Mouse (Mus musculus) C2C12 (cell line): ENCODE results near the gene Kcnma1.

Source experiments
- CTCF ChIP-seq: IDR thresholded peaks from one replicate; pipeline ENCODE4 v1.5.1; 2011; ENCODE audit not compliant: control insufficient read depth, insufficient read depth, insufficient read length
- FOSL1 ChIP-seq: IDR thresholded peaks from one replicate; pipeline ENCODE4 v1.8.0; 2011; ENCODE audit warnings: mild to moderate bottlenecking, low read length; ENCODE audit not compliant: poor library complexity, insufficient read depth, severe bottlenecking
- MAX ChIP-seq: IDR thresholded peaks from one replicate; pipeline ENCODE4 v1.6.1; 2011; ENCODE audit warnings: mild to moderate bottlenecking, control low read depth
- MYOG ChIP-seq: IDR thresholded peaks from one replicate; pipeline ENCODE4 v1.6.1; 2011; ENCODE audit not compliant: control insufficient read depth, insufficient read length; ENCODE audit errors: extremely low read depth
- USF1 ChIP-seq: IDR thresholded peaks from one replicate; pipeline ENCODE4 v1.6.1; 2011; ENCODE audit warnings: low read depth, mild to moderate bottlenecking, control low read depth, moderate library complexity

GRCm38 (mm10) chr14:23357529-23358278 lies 656.6 kb downstream of the Kcnma1 start:
- TF ChIP-seq CTCF (no peak), MYOG (no peak), MAX (no peak), USF1 (no peak), FOSL1 (no peak)
